Mouse (Mus musculus): Measurements from ENCODE around the gene Tbata. TPM values are rescaled to one million over a fixed set of nuclear protein-coding genes. Genes with fewer than 3 reads are reported as not detected.
A peak's percentile ranks its signal among the peaks of the same experiment; 100 is the strongest.

The Tbata gene
- total RNA-seq, 2 experiments from 2014 or later: not detected

DNA sequence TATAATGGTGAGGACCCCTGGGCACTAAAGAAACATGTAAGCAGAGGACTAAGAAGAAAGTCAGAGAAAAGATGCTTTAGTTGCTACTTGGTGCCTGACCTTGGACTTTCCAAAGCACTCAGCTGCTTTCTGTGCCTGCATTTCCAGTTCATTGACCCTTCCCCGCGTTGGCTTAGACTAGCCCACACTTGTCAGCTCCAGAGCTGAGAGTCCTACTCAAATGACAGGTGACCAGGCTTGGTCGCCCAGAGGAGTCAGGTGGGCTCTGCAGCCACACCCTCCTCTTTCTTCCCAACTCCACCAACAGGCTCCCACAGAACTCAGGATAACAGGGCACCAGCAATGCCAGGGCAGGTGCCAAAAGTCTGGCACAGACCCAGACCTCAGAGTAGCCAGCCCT, 9.4 kb upstream of the Tbata start:
- DNase-seq (ENCODE audit: low spot score in 2 of 2): no peak

DNA sequence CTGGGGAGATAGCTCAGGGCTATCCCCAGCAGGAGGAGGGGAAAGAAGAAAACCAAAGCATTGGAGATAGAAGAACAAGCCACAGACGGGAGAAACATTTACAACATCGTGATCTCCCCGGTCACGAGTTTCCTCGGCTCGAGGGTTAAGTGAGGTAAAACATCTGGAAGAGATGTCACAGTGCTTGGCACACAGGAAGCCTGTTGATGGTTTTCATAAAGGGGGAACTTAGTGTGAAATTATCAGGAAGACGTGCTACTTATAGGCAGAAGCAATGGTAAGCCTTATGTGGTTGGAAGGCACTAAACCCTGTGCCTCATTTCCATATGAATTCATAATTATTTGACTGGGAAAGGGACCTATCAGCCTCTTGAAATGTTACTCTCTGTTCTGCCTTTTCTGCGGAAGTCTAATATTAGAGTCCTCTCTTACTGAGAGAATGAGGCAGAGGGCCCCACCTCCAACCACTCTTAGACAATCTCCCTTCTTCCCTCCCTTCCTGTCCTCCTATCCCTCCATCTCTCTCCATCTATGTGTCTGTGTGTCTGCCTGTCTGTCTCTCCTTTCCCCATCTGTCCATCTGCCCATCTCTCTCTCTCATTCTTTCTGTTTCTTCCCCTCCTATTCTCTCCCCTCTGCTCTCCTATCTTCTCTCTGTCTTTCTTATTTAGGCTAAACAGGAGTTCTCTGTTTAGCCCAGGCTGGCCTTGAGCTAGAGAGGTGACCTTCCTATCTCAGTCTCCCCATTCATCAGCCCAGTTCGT, 4.2 kb upstream of the Tbata start:
- no peak for DNase-seq (ENCODE audit: low spot score in 2 of 2)

DNA sequence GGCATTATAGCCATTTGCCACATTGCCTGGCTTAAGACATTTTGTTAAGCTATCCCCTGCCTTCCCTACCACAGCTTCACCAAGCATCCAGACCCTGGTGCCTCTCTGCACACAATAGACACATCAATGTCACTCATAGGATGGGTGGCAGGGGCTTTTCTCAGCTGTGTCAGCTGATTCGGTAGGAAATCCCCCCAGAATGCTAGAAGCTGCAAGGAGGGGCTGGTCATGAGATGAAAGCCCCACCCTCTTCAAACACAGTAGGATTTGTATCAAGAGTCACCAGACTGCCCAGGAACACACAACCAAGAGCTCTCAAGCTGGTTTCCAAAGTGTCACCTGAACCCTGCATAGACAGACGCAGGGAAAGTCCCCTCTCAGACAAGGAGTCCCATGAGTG, 3.4 kb upstream of the Tbata start:
- DNase-seq (ENCODE audit: low spot score in 2 of 2): no peak

DNA sequence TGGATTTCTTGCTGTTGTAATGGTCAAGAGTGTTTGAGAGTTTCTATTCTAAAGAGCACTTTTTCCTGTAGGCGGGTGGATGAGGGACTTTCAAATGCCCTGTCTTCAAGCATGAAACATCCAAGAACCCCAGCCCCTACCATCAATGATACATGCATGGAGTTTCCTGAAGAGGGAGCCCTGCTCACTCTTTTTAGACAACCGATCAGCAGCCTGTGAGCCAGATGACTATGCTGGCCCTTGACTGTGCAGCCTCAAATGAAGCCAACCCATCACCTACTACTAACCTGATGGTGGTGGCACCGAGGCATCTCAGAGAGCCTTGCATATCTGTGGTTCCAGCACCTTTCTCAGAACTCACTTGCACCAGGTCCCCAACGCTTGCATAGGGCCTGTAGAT, 742 bp downstream of the Tbata start:
- DNase-seq (ENCODE audit: low spot score in 2 of 2): no peak

DNA sequence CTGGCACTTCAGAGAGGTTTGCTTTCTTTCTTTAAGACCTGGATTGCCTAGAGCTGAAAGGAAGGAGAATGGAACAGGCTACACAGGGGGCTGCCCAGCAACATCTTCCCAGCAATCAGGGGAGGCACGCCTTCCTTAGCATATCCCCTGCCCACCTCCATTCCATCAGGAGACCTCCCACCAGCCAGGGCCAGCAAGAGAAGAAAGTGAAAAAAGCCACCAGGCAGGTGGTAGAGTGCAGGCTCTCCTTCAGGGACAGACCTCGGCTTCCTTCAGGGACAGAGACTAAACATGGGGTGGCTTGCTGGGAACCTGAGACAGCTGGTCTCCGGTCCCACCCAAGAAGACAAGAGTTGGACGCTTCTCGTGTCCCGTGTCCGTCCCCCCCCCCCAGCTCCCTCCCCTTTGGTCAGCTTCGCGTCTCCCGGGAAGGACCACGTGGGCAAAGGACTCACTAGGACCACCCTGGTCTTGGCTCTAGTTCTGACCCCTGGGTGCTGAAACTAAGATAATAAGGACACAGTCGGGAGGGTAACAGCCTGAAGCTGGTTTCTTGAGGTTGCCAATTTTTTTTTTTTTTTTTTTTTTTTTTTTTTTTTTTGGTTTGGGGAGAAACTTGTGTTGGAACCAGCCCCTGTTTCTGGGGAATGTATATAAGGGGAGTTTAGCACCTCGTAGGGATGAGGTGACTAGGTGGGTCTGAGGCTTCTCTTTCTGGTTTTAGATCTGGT, 3.1 kb downstream of the Tbata start:
- DNase-seq (ENCODE audit: low spot score in 2 of 2): no peak

DNA sequence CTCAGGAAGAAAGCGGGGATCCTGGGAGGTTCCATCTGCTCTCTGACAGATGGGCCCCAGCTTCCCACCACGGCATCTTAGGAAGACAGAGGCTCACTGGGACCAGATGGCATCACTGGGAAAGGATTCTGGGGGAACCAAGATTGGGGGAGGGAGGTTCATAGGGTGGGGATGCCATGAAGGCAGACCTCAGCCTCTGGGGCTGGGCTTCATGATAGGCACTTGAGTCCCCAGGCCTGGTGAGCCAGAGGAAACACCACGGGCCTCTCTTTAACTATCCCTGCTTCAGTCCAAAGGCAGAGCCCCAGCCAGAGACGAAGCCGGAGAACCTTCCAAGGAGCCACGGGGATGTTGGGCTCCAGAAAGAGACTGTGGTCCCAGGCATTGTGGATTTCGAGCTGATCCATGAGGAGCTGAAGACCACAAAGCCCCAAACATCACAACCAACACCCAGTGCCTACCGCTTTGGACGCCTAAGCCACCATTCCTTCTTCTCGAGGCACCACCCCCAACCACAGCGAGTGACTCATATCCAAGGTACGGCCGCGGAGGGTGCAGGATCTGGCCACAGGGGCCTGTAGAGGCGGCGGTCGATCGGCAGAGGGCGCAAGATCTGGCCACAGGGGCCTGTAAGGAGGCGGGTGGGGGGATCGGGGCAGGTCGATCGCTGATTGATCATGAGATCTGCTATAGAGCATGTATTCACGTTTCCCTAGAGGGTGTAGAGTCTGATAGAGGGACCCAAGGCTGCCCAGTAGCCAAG, 3.9 kb downstream of the Tbata start:
- DNase-seq (ENCODE audit: low spot score in 2 of 2): peak; percentile 14 to 29

DNA sequence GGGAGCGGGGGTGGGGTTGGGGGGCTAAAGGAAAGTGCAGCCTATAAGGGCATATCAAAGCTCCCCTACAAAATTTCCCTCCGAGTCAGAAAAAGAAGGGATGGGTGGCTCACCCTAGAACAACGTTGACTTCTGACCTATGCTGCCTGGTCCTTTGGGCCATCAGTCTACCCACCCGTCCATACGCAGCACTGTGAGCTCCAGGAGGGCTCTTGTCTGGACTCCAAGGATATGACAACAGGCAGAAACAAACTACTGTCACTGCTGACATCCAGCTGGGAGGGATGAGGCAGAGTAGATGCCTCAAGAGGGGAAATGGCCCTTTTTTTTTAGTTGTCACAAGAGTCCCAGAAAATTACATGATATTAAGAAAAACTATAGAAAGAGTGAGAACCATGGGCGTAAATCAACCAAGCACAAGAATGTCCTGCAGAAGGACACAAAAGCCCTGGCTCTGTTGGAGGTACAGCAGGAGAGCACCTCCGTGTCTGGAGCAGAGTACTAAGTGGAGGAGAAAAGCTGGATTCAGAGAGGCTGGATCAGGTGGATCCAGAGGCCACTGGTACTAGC, 4.6 kb downstream of the Tbata start:
- DNase-seq (ENCODE audit: low spot score in 2 of 2): no peak

DNA sequence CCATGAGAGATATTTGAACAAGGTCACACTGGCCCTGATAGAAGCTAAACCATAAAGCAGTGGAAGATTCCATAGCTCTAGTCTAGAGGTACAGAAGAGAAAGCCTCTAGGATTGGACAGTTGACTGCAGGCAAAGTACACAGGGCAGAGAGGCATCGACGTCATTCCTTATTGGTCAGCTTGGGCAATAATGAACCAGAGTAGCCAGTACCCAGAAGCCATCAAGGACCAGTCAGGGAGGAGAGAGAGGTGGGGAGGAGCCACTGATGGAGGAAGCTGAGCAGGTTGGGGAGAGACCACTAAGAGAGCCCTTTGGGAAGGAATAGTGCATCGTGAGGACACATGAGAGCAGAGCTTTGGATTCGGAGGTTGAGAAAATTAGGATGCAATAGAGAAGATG, 6.0 kb downstream of the Tbata start:
- no peak for DNase-seq (ENCODE audit: low spot score in 2 of 2)

DNA sequence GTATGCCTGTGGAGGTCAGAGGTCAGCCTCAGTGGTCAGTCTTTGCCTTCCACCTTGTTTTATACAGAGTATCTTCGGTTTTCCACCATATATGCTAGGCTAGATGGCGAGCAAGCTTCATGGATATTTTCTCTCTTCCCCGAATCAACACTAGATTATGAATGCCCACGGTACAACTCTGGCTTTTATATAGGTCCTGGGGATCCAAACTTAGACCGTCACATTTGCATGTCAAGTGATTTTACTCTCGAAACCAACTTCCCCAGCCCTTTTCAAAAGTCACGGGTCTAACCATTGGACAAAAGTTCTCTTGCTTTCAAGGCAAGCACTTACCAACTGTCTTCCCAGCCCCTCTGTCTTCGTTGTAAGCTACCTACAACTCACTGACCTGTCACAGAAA, 6.9 kb downstream of the Tbata start:
- DNase-seq (ENCODE audit: low spot score in 2 of 2): no peak

DNA sequence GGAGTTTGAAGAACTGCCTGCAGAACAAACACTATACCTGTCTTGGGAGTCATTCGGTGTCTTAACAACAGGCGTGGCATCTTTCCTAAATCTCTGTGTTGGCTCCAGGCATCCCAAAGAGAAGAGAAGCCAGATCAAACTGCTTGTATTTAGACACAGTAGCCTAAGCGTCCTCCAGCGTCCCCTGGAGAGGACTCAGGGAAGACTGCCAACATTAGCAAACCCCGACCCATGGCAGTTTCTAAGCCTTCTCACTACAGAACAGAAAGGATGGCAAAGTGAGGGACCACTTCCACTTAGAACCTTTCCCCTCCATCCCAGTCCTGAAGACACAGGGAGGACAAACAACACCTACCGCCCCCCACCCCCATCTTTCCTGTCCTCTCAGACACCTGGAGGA, 8.2 kb downstream of the Tbata start:
- DNase-seq (ENCODE audit: low spot score in 2 of 2): no peak

DNA sequence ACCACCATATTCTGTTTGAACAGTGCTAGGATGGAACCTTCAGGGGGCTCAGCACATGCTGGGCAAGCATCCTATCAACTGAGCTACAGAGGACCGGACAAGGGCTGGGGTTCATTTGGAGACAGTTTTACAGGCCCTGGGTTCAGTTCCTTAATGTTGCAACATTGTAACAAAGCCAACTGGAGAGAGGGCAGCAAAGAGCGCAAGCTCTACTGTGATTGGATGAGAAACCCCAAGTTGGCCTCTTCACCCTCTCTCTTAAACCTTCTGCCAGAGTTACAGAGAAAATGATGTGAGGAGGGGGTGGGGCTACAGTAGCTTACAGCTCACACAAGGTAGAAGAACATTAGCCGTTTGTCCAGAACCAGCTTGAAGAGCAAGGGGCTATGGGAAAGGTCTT, 15.2 kb downstream of the Tbata start:
- DNase-seq (ENCODE audit: low spot score in 2 of 2): no peak

DNA sequence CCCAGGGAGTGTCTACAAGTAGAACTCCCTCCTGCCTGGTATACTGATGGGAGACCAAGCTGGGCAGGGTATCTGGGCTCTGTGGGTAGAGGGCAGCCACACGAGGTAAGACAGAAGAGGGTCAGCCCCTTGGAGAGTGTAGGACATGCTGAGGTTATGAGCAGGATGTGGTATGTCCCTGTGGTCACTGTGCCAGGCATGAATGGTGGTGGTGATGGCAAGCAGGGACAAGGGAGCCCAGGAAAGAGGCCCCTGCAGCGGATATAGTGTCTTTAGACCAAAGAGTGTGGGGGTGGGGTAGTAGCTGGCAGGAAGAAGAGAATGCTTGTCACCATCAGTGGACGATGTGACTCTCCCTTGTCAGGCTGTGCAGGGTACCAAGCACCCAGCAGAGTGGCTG, 16.3 kb downstream of the Tbata start:
- no peak for DNase-seq (ENCODE audit: low spot score in 2 of 2)

DNA sequence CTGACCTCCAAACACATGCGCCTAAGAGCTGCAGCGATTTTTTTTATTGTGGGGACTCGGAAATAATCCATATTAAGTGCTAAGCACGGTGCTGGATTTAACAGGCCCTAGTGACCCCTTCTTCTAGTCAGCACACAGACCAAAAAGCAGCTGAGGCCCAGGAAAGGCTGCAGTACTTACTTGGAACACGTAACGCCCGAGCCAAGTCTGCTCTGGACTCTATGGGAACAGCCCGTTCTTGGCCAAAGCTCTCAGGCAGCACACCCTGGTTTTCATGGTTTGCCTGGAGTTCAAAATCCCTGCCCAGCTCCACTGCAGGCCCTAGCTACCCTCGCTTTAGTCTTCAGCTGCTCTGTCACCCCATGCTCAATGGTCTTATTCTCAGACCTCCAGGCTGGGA, 22.9 kb downstream of the Tbata start:
- no peak for DNase-seq (ENCODE audit: low spot score in 2 of 2)

DNA sequence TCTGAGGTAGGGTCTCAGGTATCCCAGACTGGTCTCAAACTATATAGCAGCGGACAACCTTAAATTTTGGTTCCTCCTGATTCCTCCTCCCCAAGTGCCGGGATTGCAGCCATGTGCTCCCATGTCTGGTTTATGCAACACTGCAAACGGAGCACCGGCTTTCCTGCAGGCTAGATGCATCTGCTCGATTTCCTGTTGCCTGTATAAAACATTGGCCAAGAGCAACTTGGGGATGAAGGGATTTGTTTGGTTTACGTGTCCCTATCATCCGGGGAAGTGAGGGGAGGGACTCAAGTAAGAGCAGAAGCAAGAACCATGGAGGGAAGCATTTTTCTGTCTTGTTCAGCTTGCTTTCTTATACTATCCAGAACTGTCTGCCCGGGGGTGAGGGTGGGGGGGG, 23.5 kb downstream of the Tbata start:
- no peak for DNase-seq (ENCODE audit: low spot score in 2 of 2)

DNA sequence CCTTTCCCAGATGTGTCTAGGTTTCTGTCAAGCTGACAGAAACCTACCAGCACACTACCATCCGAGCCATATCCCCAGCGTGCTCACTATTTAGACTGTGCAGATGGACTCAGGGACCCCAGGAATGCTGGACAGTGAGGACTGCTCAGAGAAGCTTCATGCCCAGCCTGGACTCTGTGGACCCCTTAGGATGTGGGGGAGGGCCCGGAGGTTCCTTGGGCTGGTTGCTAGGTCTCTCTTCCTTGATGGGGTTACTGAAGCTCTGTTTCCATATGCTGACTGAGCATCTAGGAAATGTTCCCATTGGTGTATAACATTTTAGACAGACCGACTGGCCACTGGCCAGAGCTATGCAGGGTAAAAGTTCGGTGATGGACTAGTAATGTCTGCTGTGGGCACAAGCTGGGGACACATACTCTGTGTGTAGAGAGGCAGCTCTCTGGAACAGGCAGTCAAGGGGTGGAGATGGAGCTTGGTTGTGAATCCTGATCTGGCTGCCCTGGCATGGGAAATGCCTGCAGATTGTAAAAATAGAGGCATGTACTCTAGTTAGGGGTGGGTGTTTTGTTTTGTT, 24.1 kb downstream of the Tbata start:
- DNase-seq (ENCODE audit: low spot score in 2 of 2): no peak

DNA sequence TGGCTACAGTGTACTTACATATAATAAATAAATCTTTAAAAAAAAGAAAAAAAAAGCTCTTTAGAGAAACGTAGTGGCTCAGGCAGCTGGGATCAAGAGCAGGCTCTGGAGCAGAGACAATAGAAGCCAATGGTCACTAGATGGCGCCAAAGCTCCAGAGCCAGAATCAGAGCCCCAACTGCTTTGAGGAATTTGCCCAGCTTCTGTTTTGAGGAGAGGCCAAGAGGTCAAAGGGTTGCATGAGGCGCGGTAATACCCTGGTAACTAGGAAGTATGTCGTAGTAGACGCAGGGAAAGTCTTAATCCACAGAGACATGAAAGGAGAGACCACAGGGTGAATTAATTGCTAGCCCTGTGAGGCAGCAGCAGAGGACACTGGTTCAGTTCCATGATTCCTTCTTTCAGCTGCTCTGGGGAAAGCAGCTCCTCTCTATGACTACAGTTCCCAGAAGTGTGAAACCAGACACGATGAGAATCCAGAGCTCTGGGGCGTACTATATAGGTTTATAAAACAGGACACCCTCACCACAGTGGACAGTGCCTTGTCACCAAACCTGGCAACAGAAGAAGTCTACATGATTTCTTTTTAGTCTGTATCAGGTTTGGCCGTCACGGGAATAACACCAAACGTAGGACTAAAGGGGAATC, 27.9 kb downstream of the Tbata start:
- peak; percentile 66 to 72 for DNase-seq (ENCODE audit: low spot score in 2 of 2)

DNA sequence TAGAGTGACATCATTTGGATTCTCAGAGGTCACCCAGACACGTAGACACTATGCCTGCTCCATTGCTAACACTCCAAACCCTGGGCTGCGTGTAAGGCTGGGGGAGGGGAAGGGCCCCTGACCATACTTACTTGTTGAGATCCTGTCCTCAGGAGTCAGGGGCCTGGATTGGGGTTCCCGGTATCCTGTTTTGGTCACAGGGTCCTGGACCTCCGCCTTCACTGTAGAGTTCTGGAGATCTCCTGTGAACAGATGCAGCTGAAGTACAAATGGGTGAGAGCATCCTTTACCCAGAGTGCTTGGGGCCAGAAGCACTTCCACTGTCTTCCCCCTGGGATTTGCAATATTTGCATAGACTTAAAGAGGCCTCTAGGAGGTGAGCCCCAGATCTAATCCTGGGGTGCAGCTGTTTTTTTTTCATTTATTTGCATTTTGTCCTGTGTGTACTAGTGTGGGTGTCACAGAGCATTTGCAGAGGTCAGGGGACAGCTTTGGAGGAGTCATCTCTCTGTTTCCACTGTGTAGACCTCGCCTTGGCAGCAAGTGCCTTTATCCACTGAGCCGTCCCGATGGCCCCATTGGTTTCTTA, 28.6 kb downstream of the Tbata start:
- no peak for DNase-seq (ENCODE audit: low spot score in 2 of 2)

DNA sequence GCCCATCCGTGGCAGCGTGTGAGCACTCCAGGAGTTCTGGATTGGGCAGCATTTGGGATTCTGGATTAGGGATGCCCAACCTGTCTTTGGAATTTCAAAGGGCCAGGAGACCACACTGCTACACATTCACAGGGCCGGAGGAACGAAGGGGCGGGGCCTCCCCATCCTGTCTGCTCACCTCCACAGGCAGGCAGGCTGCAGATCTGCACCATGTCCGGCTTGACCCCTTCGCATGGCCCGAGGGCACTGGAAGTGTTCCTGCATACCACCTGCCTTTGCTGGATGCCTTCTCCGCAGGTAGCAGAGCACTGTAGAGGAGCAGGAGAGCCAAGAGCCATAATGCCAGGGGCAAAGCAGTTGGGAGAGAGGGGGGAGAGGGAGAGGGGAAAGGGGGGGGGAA, 29.2 kb downstream of the Tbata start:
- no peak for DNase-seq (ENCODE audit: low spot score in 2 of 2)

DNA sequence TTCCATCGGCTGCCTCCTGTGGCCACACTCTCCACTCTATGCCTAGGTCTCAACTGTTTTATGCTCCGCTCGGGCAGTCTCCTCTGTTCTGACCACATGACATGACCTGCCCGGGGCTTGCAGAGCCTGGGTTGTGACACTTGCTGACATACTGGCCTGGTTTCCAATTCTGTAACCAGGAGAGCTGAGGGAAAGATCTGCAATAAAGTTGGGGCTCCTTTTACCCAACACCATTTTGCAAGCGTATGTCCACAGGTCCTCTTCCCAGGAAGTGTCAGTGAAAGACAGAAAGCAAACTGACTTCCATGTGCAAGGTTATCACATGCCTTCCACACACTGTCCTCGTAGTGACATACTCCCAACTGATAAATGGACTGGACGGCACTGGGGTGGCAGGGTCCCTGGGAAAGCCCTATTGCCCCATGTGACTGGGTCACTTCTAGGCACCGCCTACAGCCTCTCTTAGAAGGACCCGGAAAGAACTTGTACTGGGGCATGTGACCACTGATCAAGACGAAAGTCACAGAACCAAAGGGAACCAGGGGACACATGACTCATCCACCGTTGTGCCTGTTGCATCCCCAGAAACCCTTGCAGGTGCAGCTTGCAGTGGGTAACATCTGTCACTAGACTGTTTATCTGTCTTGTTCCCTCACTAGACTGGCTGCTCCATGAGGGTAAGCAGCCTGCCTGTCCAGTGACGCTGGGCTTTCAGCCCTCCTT, 30.0 kb downstream of the Tbata start:
- no peak for DNase-seq (ENCODE audit: low spot score in 2 of 2)

DNA sequence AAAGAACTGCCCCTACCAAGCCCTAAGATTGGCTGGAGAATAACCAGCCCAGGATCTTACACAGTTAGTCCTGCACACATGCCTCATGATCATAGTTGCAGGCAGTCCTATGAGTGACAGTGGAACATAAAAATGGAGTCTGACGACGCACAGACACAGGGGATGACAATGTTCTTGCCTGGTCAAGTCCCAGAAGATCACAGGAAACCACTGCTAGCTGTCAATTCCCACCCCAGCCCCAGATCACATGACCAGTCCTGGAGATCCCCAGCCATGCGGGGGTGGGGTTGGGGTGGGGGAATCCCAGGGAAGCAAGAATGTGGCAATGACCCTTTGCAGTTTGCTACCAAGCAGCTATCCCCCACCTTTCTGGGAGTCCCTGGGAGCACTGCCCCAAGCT, 32.2 kb downstream of the Tbata start:
- no peak for DNase-seq (ENCODE audit: low spot score in 2 of 2)

Measured in adrenal gland, adult 18-20 months (tissue).